Mouse (Mus musculus) midbrain, embryonic 14.5 days (tissue): ENCODE results near the gene Bcl3. TPM values are rescaled to one million over a fixed set of nuclear protein-coding genes. Genes with fewer than 3 reads are reported as not detected.

Experiments
- ATAC-seq: fragments of 200-750 bp; cut with Nextera tagmentation; 2 replicates; pipeline ENCODE4 v1.8.0; 2017; ENCODE audit warnings: moderate number of reproducible peaks, moderate library complexity; ENCODE audit not compliant: low FRiP score, low TSS enrichment
- DNase-seq: peaks from one replicate; pipeline ENCODE4 v3.0.0-alpha.2; 2015
- H3K27ac ChIP-seq: fragments of 300-500 bp; sonication (generic); replicated peaks from 2 replicates; pipeline ENCODE4 v1.5.1; 2014; ENCODE audit warnings: mild to moderate bottlenecking, low read depth, low read length, moderate library complexity
- H3K27me3 ChIP-seq: fragments of 300-500 bp; sonication (generic); 2 replicates; pipeline ENCODE4 v1.6.1; 2014; ENCODE audit warnings: low read length, control low read depth, mixed read lengths; ENCODE audit not compliant: control insufficient read depth, insufficient read depth
- H3K36me3 ChIP-seq: fragments of 300-500 bp; sonication (generic); 2 replicates; pipeline ENCODE4 v1.6.1; 2014; ENCODE audit warnings: low read length, control low read depth; ENCODE audit not compliant: control insufficient read depth, insufficient read depth
- H3K4me1 ChIP-seq: fragments of 300-500 bp; sonication (generic); 2 replicates; pipeline ENCODE4 v1.6.1; 2014; ENCODE audit warnings: mild to moderate bottlenecking, antibody characterized with exemption, low read length, control low read depth; ENCODE audit not compliant: control insufficient read depth, insufficient read depth
- H3K4me2 ChIP-seq: fragments of 300-500 bp; sonication (generic); 2 replicates; pipeline ENCODE4 v1.6.1; 2014; ENCODE audit warnings: mild to moderate bottlenecking, low read length, moderate library complexity
- H3K4me3 ChIP-seq: fragments of 300-500 bp; sonication (generic); replicated peaks from 2 replicates; pipeline ENCODE4 v1.5.1; 2014; ENCODE audit warnings: low read depth, low read length
- H3K9ac ChIP-seq: fragments of 300-500 bp; sonication (generic); replicated peaks from 2 replicates; pipeline ENCODE4 v1.6.1; 2014; ENCODE audit warnings: mild to moderate bottlenecking, low read length, moderate library complexity
- H3K9me3 ChIP-seq: fragments of 300-500 bp; sonication (generic); 2 replicates; pipeline ENCODE4 v1.6.1; 2016; ENCODE audit warnings: low read length, control low read depth, mixed read lengths; ENCODE audit not compliant: control insufficient read depth
- WGBS: fragments of 180-500 bp; shearing (Covaris S2); extraction: QIAGEN DNeasy Blood & Tissue Kit; methylation state at CpG from one replicate; pipeline ENCODE4 v1.1.7; 2014; 5-methylcytosine and 5-hydroxymethylcytosine counted together
- polyA plus RNA-seq: library from polyadenylated mRNA; unstranded; fragments of >200 nt; fragmentation: Nextera tagmentation; extraction: Ambion mirVana; gene quantifications from 2 replicates; pipeline ENCODE4 v1.2.1, GENCODE M21; 2014

The Bcl3 gene
- polyA plus RNA-seq, 1 experiment from 2014 or later = 1.2 TPM

DNA sequence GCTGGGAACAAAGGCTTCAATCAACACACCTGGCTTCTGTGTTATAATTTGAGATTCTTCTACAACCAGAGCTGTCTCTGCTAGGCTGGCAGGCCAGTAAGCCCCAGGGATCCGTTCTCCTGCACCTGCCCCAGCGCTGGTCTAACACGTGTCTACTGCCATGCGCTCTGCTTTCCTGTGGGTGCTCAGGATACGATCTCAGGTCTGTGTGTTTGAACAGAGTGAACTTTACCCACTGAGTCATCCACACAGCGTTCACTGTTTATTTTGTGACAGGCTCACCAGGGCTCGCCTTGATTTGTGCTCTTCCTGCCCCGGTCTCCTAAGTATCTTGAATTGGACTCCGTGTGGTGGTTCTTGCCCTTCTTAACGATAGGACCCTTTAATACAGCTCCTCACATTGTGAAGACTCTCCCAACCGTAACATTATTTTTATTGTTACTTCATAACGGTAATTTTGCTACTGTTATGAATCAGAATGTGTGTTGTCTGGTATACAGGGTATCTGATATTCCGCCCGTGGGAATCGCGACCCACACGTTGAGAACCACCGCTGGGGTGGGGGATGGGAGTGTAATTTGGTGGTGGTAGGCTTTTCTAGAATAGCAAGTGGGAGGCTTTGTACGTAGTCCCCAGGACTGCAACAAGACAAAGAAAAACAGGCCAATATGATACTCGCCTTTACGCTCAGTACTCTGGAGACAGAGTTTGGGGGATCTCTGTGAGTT, 19.3 kb upstream of the Bcl3 start:
- H3K4me2 ChIP-seq = no peak overlapping the region
- no peak for ATAC-seq
- no peaks in the 10 kb centered on the region for H3K9me3 ChIP-seq
- H3K27ac ChIP-seq = no peak overlapping the region
- no peaks in the 10 kb centered on the region for H3K36me3 ChIP-seq
- WGBS = 89% methylated on average over 21 of the region's 21 CpGs
- DNase-seq = no peak
- no peaks in the 10 kb centered on the region for H3K4me1 ChIP-seq
- no peak overlapping the region for H3K9ac ChIP-seq
- H3K4me3 ChIP-seq = no peak overlapping the region
- no peaks in the 10 kb centered on the region; the same call in none of the 2 replicates for H3K27me3 ChIP-seq

DNA sequence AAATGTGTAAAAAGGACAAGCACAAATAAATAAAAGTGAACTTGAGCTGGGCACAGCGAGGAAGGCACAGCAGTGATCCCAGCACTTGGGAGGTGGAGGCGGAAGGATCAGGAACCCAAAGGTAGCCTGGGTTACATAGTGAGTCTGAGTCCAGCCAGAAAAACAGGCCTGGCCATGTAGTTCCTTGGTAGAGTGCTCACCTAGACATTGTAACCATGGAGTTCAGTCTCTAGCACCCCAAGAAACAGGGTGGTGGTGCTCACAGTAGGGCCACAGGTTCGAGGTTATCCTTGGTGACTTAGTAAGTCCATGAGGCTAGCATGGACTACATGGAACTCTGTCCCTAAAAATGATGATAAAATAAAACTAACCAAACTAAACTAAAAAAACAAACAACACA, 18.4 kb upstream of the Bcl3 start:
- H3K4me2 ChIP-seq = no peak overlapping the region
- H3K9me3 ChIP-seq = no peaks in the 10 kb centered on the region
- no peak overlapping the region for H3K4me3 ChIP-seq
- no peak overlapping the region for H3K9ac ChIP-seq
- no peaks in the 10 kb centered on the region for H3K4me1 ChIP-seq
- H3K27ac ChIP-seq = no peak overlapping the region
- no peaks in the 10 kb centered on the region; the same call in none of the 2 replicates for H3K27me3 ChIP-seq
- no peaks in the 10 kb centered on the region for H3K36me3 ChIP-seq
- WGBS = 81% methylated on average over 3 of the region's 3 CpGs
- DNase-seq = no peak
- ATAC-seq = no peak

DNA sequence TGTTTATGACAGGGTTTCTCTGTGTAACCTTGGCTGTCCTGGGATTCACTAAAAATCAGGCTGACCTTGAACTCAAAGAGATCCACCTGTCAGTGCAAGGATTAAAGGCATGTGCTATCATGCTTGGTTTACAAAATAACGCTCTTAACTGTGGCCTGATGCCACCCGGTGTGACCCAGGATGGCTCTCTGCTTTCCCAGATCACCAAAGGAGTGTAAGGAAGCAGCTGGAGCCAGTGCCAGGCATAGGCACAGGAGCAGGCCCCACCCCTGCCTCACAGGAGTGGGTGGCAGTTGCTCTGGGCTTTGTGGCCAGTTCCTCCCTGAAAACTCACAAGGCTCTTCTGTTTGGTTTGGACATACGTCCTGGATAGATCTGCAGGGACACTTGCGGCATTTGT, 17.8 kb upstream of the Bcl3 start:
- Histone ChIP-seq H3K27ac (no peak overlapping the region), H3K9me3 (no peaks in the 10 kb centered on the region), H3K4me3 (no peak overlapping the region), H3K36me3 (no peaks in the 10 kb centered on the region), H3K27me3 (no peaks in the 10 kb centered on the region; the same call in none of the 2 replicates), H3K4me1 (no peaks in the 10 kb centered on the region), H3K9ac (no peak overlapping the region), H3K4me2 (no peak overlapping the region)
- DNase-seq (no peak), ATAC-seq (no peak)
- 85% methylated on average over 4 of the region's 4 CpGs for WGBS

DNA sequence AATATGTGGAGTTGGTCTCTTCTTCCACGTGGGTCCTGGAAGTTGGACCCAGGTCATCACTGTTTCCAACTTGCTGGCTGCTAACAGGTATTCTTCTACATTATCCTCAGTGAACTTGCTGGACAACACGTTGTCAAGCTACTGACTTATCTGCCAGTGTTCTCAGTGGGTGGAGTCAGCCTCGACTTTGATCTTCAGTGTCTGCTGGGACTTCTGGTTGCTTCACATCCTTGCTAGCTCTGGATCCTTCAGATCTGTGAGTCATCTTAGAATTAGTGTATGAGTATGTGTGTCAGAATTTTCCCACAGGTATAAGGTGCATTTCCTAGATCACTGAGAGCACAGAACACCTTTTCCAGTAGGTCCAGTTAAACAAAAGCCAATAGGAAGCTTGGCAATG, 14.3 kb upstream of the Bcl3 start:
- no peak for ATAC-seq
- Histone ChIP-seq H3K4me2 (no peak overlapping the region), H3K27ac (no peak overlapping the region), H3K27me3 (no peaks in the 10 kb centered on the region), H3K9ac (no peak overlapping the region), H3K9me3 (no peaks in the 10 kb centered on the region), H3K4me1 (no peaks in the 10 kb centered on the region), H3K36me3 (no peaks in the 10 kb centered on the region), H3K4me3 (no peak overlapping the region)
- 70% methylated on average over 3 of the region's 3 CpGs for WGBS
- no peak for DNase-seq

- no peak overlapping the region for H3K27ac ChIP-seq
- DNase-seq (no peak), ATAC-seq (no peak)
- no peak overlapping the region for H3K4me3 ChIP-seq
- WGBS = 59% methylated on average over 3 of the region's 3 CpGs
- no peaks in the 10 kb centered on the region for H3K4me1 ChIP-seq
- H3K9ac ChIP-seq = no peak overlapping the region
- H3K4me2 ChIP-seq = no peak overlapping the region
- H3K9me3 ChIP-seq = 0 out of 2 replicates have a peak, but pooled peaks cover 3% of the 10 kb centered on the region
- H3K27me3 ChIP-seq = no peaks in the 10 kb centered on the region
- H3K36me3 ChIP-seq = no peaks in the 10 kb centered on the region
Observed at GRCm38 (mm10) chr7:19834055-19834454, 11.5 kb upstream of the Bcl3 start.

DNA sequence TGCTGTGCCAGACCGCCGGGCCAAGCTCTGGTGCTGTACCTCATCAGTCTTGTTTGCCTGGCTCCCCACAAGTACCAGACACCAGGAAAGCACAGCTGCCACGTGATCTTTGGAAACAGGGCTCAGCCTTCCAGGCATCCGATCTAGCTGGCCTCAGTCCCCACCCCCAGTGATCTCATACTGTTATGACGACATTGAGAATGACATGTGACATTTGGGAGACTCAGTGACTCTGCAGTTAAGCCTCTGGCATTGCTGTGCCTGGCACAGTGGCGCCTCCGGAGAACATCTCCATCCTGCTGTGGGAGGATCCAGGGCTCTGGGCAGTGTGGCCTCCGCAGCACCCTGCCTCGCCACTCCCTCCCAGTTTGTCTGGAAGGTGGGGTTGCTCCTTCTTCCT, 9.3 kb upstream of the Bcl3 start:
- WGBS = 54% methylated on average over 9 of the region's 9 CpGs
- Histone ChIP-seq H3K4me2 (no peak overlapping the region), H3K4me3 (no peak overlapping the region), H3K27ac (no peak overlapping the region), H3K27me3 (no peaks in the 10 kb centered on the region), H3K36me3 (no peaks in the 10 kb centered on the region), H3K4me1 (no peaks in the 10 kb centered on the region), H3K9ac (no peak overlapping the region), H3K9me3 (0 out of 2 replicates have a peak, but pooled peaks cover 3% of the 10 kb centered on the region)
- ATAC-seq (no peak), DNase-seq (no peak)

DNA sequence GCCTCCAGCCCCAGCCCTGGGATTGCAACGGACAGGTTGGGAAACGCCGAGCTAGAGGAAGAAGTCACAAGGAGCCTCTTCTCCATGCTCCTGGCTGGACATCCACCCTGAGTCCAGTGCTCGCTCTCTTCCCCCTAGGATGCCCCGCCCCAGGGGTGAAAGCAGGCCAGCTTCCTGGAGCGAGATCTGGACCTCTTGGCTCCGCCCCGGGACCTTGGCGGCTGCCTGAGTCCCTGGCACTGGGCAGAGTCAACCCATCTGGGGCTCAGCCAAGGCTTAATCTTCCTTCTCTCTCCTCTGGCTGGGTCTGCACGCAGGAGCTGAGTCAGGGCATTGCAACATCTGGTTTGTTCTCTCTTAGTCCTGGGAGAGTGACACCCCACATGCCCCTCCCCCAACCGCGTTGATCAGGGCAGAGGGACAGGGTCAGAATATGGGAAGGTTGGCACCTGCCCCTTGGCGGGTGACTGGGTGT, 8.1 kb upstream of the Bcl3 start:
- Histone ChIP-seq H3K4me2 (no peak overlapping the region), H3K4me3 (no peak overlapping the region), H3K36me3 (no peaks in the 10 kb centered on the region), H3K4me1 (no peaks in the 10 kb centered on the region), H3K27me3 (no peaks in the 10 kb centered on the region), H3K9me3 (0 out of 2 replicates have a peak, but pooled peaks cover 3% of the 10 kb centered on the region), H3K27ac (no peak overlapping the region), H3K9ac (no peak overlapping the region)
- ATAC-seq (no peak), DNase-seq (no peak)
- WGBS = 34% methylated on average over 13 of the region's 13 CpGs

GRCm38 (mm10) chr7:19829694-19830093, 7.1 kb upstream of the Bcl3 start:
- Histone ChIP-seq H3K27ac (no peak overlapping the region), H3K9ac (no peak overlapping the region), H3K4me2 (no peak overlapping the region), H3K9me3 (0 out of 2 replicates have a peak, but pooled peaks cover 3% of the 10 kb centered on the region), H3K27me3 (0 out of 2 replicates have a peak, but pooled peaks cover 2% of the 10 kb centered on the region), H3K4me1 (no peaks in the 10 kb centered on the region), H3K4me3 (no peak overlapping the region), H3K36me3 (no peaks in the 10 kb centered on the region)
- no peak for DNase-seq
- ATAC-seq = no peak
- WGBS = 81% methylated on average over 3 of the region's 3 CpGs

- Histone ChIP-seq H3K9ac (no peak overlapping the region), H3K4me1 (peaks cover 4% of the 10 kb centered on the region), H3K36me3 (no peaks in the 10 kb centered on the region), H3K27ac (no peak overlapping the region), H3K9me3 (0 out of 2 replicates have a peak, but pooled peaks cover 3% of the 10 kb centered on the region), H3K27me3 (peaks cover 32% of the 10 kb centered on the region), H3K4me3 (no peak overlapping the region), H3K4me2 (no peak overlapping the region)
- no peak for DNase-seq
- WGBS = 42% methylated on average over 6 of the region's 6 CpGs
- no peak for ATAC-seq
Observed at GRCm38 (mm10) chr7:19826756-19827155, 4.2 kb upstream of the Bcl3 start.
